In genomic region chr10:126813051-126813593, GRCm38 (mm10) we compare ENCODE assay signal across 13 mouse cellular contexts.
DNase-seq lines count a peak whose midpoint lies in the region; ATAC-seq and TF ChIP-seq lines count a peak whose summit lies in the region.
"Had no signal": no experiment of that assay in that cellular context is flagged by ENCODE, and none has a peak within 500 bp of the region (broad histone marks: within the 10 kb centered on the region; RNA-seq: fewer than 3 reads in every experiment).

No protein-coding gene starts in this region.

- no peak overlapping the region for H3K4me3 ChIP-seq in kidney, adult 2 months (ENCODE audit: insufficient read depth, low read depth, low read length)
- H3K4me3 ChIP-seq in thymus, adult 2 months (ENCODE audit: control insufficient read depth, insufficient read depth, low read length): no peak overlapping the region
- no peak overlapping the region for H3K4me3 ChIP-seq in bone marrow macrophage, adult 2 months (ENCODE audit: insufficient read depth, low read length)
- H3K4me3 ChIP-seq: embryonic facial prominence, embryonic 13.5 days; forebrain, embryonic 15.5 days had no signal

- ATAC-seq in monocyte, adult 5-6 weeks (replicated peaks; ENCODE audit: insufficient number of reproducible peaks, low FRiP score, low TSS enrichment, poor library complexity, severe bottlenecking): no peak
- ATAC-seq: forebrain, embryonic 15.5 days; inflammation-experienced regulatory T-cells, adult 6 months had no signal

- H3K27ac ChIP-seq in kidney, adult 2 months (ENCODE audit: insufficient read depth, low read depth, low read length): no peak overlapping the region
- no peak overlapping the region for H3K27ac ChIP-seq in thymus, adult 2 months (ENCODE audit: control insufficient read depth, insufficient read depth, low read length)
- H3K27ac ChIP-seq in bone marrow macrophage, adult 2 months (ENCODE audit: insufficient read depth, low read depth, low read length): no peak overlapping the region
- H3K27ac ChIP-seq: embryonic facial prominence, embryonic 13.5 days; forebrain, embryonic 15.5 days; macrophage had no signal

- TF ChIP-seq POLR2A in kidney, adult 2 months (IDR thresholded peaks at IDR 0.05; ENCODE audit: low read depth, low read length): no peak
- TF ChIP-seq POLR2A in thymus, adult 2 months (IDR thresholded peaks at IDR 0.05; ENCODE audit: control insufficient read depth, extremely low read depth, insufficient read depth, low read length, poor library complexity): no peak
- TF ChIP-seq POLR2A in bone marrow macrophage, adult 2 months (IDR thresholded peaks at IDR 0.05; ENCODE audit: borderline replicate concordance, low read depth, low read length): no peak

- H3K36me3 ChIP-seq in kidney, adult 2 months (ENCODE audit: control insufficient read depth, insufficient read depth, low read length): no peaks in the 10 kb centered on the region
- no peaks in the 10 kb centered on the region for H3K36me3 ChIP-seq in thymus, adult 2 months (ENCODE audit: control insufficient read depth, insufficient read depth, low read length)
- H3K36me3 ChIP-seq: embryonic facial prominence, embryonic 13.5 days; forebrain, embryonic 15.5 days had no signal

- 90% methylated on average over 6 of the region's 6 CpGs for WGBS in kidney, adult 2 months
- 89% methylated on average over 6 of the region's 6 CpGs for WGBS in thymus, adult 2 months

- no peaks in the 10 kb centered on the region for H3K4me1 ChIP-seq in kidney, adult 2 months (ENCODE audit: control insufficient read depth, insufficient read depth, low read length)
- H3K4me1 ChIP-seq in thymus, adult 2 months (replicated peaks; ENCODE audit: control insufficient read depth, insufficient read depth, low read length): no peaks in the 10 kb centered on the region
- H3K4me1 ChIP-seq in bone marrow macrophage, adult 2 months (ENCODE audit: control insufficient read depth, insufficient read depth, low read length): 0 out of 2 replicates have a peak, but pooled peaks cover 2% of the 10 kb centered on the region

- no peak for DNase-seq in kidney, adult 2 months
- no peak for DNase-seq in kidney, adult 18-20 months
- DNase-seq in thymus, adult 2 months: no peak
- DNase-seq in thymus, postnatal 36 days: no peak
- no peak for DNase-seq in right cerebral cortex, postnatal 25 days
- DNase-seq: cerebellum, postnatal 14 days; kidney, postnatal 25 days had no signal

- H3K27me3 ChIP-seq in kidney, adult 2 months (replicated peaks; ENCODE audit: control insufficient read depth, insufficient read depth, low read length): no peaks in the 10 kb centered on the region
- H3K27me3 ChIP-seq in thymus, adult 2 months (ENCODE audit: control insufficient read depth, insufficient read depth, low read length): no peaks in the 10 kb centered on the region
- H3K27me3 ChIP-seq: embryonic facial prominence, embryonic 13.5 days; forebrain, embryonic 15.5 days had no signal

- 0 out of 2 replicates have a peak, but pooled peaks have one; percentile 11 for TF ChIP-seq CTCF in kidney, adult 2 months (conservative IDR thresholded peaks at IDR 0.05; ENCODE audit: insufficient read depth, insufficient read length, low read depth, low read length)
- peak; percentile 15; the same call in 1 of the 2 replicates for TF ChIP-seq CTCF in thymus, adult 2 months (IDR thresholded peaks at IDR 0.05; ENCODE audit: borderline replicate concordance, control insufficient read depth, extremely low read depth, insufficient read depth, low read length, poor library complexity)
- peak; percentile 47; the same call in 1 of the 2 replicates for TF ChIP-seq CTCF in bone marrow macrophage, adult 2 months (IDR thresholded peaks at IDR 0.05; ENCODE audit: low read depth, low read length)
